Mouse (Mus musculus): Measurements from ENCODE around the gene Bard1.

Bard1 gene

DNA sequence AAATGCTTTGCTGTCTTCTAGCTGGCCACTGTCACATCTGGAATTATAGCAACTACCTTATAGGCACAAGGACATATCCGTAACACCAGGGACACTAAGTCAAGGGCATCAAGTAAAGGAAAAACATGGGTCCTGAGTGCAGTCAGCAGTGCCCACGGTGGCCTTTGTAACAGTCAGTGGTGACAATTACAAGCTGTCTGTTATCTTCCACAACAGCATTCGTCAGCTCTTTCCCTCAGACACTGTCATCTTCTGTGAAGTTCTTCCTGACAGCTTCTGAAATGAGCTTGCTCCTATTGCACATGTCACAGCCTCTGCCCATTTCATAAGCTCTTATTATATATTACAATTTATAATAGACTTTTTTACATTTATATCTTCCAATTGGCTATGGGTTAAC lies 50.7 kb downstream of the Bard1 start:
- no peak for DNase-seq (ENCODE audit: low spot score)

DNA sequence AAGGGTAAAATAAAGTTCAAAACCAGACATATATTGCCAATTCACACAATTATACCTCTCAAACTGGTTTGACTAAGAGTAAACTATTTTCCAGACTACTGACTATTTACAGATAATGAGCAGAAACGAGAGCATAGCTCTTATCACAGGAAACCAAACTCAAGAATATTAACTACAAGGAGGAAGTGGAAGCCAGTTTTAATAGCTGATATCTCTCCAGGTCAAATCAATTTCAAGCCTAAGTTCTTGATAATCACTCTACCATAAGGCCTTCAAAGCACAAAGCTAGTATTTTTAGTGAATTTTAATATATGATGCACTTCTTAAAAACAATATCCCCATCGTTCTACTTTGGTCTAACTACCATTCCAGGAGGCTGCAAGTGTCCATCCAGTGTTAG lies 57.8 kb downstream of the Bard1 start:
- DNase-seq (ENCODE audit: low spot score) = no peak

GRCm38 (mm10) chr1:71043951-71044350 lies 59.0 kb downstream of the Bard1 start:
- no peak for DNase-seq (ENCODE audit: low spot score)

- no peak for DNase-seq (ENCODE audit: low spot score)
Measured at GRCm38 (mm10) chr1:71036999-71037398, 65.9 kb downstream of the Bard1 start.

GRCm38 (mm10) chr1:71035565-71035964 lies 67.4 kb downstream of the Bard1 start:
- no peak for DNase-seq (ENCODE audit: low spot score)

- no peak for DNase-seq (ENCODE audit: low spot score)
Measured at GRCm38 (mm10) chr1:71022766-71023165, 80.2 kb downstream of the Bard1 start.

DNA sequence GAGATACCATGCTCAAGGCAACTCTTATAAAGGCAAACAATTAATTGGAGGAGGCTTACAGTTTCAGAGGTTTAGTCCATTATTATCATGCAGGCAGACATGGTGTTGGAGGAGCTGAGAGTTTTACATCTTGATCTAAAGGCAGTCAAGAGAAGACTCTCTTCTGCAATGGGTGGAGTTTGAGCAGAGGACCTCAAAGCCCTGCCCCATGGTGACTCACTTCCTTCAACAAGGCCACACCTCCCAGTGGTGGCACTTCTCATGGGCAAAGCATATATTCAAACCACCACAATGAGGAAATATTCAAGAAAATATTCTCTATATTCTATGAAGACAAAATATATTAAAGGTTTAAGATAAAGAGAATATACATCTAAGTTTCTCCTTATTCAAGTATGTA lies 88.6 kb downstream of the Bard1 start:
- DNase-seq (ENCODE audit: low spot score) = no peak

GRCm38 (mm10) chr1:71005998-71006397 lies 96.9 kb downstream of the Bard1 start:
- DNase-seq (ENCODE audit: low spot score) = no peak

DNA sequence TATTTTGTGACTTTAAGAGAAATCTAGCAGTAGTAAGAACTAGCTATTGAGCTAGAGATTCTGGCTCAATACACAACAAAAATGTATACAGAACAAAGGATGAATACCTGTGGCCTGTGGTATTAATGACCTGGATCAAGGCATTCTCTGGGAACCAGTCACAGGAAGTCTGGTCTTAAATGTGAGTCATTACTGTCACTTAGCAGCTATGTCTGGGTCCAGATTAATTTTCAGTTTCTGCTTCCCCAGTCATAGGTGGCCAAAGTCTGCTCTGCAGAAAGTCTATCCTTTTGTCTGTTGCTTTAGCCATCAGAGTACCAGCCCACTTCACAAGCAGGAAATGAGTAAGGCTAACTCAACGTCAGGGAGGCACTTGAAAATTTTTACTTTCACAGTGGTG lies 98.8 kb downstream of the Bard1 start:
- no peak for DNase-seq (ENCODE audit: low spot score)

- DNase-seq (ENCODE audit: low spot score) = no peak
Measured at GRCm38 (mm10) chr1:71003741-71004140, 99.2 kb downstream of the Bard1 start.

GRCm38 (mm10) chr1:70997377-70997993 lies 105.5 kb downstream of the Bard1 start:
- no peak for DNase-seq (ENCODE audit: low spot score)

DNA sequence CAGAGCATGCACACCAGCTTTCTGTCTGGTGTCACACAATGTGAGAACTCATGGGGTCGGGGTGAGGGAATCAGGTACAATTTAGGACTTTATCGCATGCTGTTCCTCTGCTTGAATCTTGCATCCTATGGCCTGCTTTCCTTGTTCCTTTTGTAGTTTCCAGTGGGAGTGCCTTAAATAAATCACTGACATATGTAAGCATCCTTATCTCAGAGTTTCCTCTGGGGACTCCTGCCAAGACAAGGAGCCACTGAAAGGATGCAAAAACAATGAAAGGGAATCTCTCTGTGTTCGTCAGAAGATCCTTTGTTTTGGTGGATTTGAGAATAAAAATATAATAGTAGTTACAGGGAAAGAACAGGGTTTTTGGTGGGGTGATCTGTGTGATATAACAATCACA lies 106.2 kb downstream of the Bard1 start:
- no peak for DNase-seq (ENCODE audit: low spot score)
